Mouse (Mus musculus): ENCODE measurements around the gene Fam20a.
A peak's percentile ranks its signal among the peaks of the same experiment; 100 is the strongest.

The Fam20a gene

GRCm38 (mm10) chr11:109652505-109652904, 69.6 kb downstream of the Fam20a start:
- no peak for DNase-seq (ENCODE audit: low spot score)

- peak; percentile 45 for DNase-seq (ENCODE audit: low spot score)
Observed at GRCm38 (mm10) chr11:109651566-109652024, 70.5 kb downstream of the Fam20a start.

- peak; percentile 96 for DNase-seq (ENCODE audit: low spot score)
Observed at GRCm38 (mm10) chr11:109650788-109651565, 71.1 kb downstream of the Fam20a start.

- DNase-seq (ENCODE audit: low spot score): peak; percentile 80
Observed at GRCm38 (mm10) chr11:109649975-109650701, 71.9 kb downstream of the Fam20a start.

GRCm38 (mm10) chr11:109649206-109649605, 72.9 kb downstream of the Fam20a start, which contains the start of gene Prkar1a:
Prkar1a (plus strand) TSS chr11:109649405.
- DNase-seq (ENCODE audit: low spot score): peak; percentile 8

GRCm38 (mm10) chr11:109648510-109648909, 73.6 kb downstream of the Fam20a start:
- peak; percentile 12 for DNase-seq (ENCODE audit: low spot score)

GRCm38 (mm10) chr11:109641498-109642222, 80.4 kb downstream of the Fam20a start:
- DNase-seq (ENCODE audit: low spot score): no peak

GRCm38 (mm10) chr11:109635871-109636395, 86.1 kb downstream of the Fam20a start:
- no peak for DNase-seq (ENCODE audit: low spot score)

- peak; percentile 38 for DNase-seq (ENCODE audit: low spot score)
Observed at GRCm38 (mm10) chr11:109634928-109635327, 87.2 kb downstream of the Fam20a start.

- DNase-seq (ENCODE audit: low spot score): no peak
Observed at GRCm38 (mm10) chr11:109629021-109629521, 93.0 kb downstream of the Fam20a start.

GRCm38 (mm10) chr11:109628099-109628498, 94.0 kb downstream of the Fam20a start:
- no peak for DNase-seq (ENCODE audit: low spot score)

GRCm38 (mm10) chr11:109627648-109628047, 94.4 kb downstream of the Fam20a start:
- DNase-seq (ENCODE audit: low spot score): peak; percentile 41

GRCm38 (mm10) chr11:109623238-109623637, 98.8 kb downstream of the Fam20a start:
- DNase-seq (ENCODE audit: low spot score): no peak

GRCm38 (mm10) chr11:109622518-109623037, 99.5 kb downstream of the Fam20a start:
- DNase-seq (ENCODE audit: low spot score): peak; percentile 47

GRCm38 (mm10) chr11:109621183-109621582, 100.9 kb downstream of the Fam20a start:
- DNase-seq (ENCODE audit: low spot score): peak; percentile 81

- DNase-seq (ENCODE audit: low spot score): no peak
Observed at GRCm38 (mm10) chr11:109620356-109620755, 101.7 kb downstream of the Fam20a start.

Data from embryo, embryonic 10.5 days (tissue).